Mouse (Mus musculus) c-Kit-positive CD71-negative TER-119-negative erythroid progenitor cells, embryonic 14.5 days (primary cell): ENCODE results near the gene Eps15.
"Not testable (repeated sequence)": the region's sequence is repeated elsewhere in the genome, so short reads cannot be mapped to it uniquely, and the experiment has no call there.

ENCODE experiments used
- DNase-seq: peaks from one replicate; pipeline ENCODE4 v3.0.0-alpha.2; 2013; ENCODE audit warnings: low read depth

Eps15 gene

DNA sequence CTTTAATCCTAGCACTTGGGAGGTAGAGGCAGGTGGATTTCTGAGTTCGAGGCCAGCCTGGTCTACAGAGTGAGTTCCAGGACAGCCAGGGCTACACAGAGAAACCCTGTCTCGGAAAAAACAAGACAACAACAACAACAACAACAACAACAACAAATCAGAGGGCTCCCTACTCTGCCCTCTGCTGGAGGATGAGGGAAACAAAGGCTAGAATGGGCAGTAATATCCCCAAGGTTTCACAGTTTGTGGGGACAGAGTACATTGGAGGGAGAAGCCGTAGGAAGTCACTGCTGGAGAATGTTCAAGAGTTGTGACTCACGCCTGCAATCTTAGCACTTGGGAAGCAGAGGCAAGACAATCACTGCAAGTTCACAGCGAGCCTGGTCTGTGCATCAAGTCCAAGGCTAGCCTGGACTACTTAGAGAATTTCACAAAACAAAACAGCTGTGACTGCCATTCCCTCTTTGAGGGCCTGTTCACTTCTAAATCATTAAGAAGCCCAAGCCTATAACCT is 121.2 kb downstream of the Eps15 start:
- no peak for DNase-seq

DNA sequence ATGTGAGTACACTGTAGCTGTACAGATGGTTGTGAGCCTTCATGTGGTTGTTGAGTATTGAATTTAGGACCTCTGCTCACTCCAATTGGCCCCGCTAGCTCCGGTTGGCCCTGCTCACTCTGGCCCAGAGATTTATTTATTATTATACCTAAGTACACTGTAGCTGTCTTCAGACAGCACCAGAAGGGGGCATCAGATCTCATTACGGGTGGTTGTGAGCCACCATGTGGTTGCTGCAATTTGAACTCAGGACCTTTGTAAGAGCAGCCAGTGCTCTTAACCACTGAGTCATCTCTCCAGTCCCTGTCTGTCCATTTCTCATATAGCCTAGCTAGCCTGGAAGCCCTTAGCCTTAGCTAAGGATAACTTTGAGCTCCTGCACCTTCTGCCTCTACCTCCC is 124.8 kb downstream of the Eps15 start:
- DNase-seq, result not testable (repeated sequence)

DNA sequence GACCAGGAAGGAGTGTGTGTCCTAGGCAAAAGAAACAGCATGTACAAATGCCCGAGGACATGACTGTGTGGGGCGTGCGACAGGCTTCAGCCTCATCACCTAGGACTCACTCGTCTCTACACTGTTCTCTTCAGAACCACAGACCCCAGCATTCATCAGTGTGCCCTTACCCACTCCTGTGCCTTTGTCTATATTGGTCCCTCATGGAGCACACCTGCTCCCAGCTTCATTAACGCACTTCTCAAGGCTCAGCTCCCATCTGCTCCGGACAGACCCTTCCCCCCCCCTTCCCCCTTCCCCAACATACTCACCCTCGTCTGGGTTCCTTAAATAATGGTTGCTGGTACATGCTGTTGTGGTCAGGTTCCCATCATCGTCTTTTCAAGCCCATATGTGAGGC is 125.3 kb downstream of the Eps15 start:
- DNase-seq, result no peak

DNA sequence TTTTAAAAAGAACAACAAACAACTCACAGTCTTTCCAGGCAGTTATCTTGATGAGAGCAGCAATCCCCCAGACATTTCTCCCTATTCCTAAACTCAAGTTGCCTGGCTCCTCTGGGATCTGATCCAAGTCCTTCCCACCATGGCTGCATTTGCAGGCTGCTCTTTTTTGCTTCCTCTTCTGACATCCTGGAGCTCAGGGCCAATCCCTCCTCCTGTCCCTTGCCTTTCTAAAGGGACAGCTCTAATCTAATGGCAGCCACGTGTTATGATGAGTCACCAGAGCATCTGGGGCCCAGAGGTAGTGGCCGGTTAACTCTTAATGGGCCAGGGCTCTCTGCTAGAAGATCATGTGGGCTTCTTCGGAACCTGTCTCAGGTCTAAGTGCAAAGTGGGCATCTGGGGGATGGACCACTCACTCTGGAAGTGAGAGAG is 126.0 kb downstream of the Eps15 start:
- DNase-seq, result peak; percentile 69

DNA sequence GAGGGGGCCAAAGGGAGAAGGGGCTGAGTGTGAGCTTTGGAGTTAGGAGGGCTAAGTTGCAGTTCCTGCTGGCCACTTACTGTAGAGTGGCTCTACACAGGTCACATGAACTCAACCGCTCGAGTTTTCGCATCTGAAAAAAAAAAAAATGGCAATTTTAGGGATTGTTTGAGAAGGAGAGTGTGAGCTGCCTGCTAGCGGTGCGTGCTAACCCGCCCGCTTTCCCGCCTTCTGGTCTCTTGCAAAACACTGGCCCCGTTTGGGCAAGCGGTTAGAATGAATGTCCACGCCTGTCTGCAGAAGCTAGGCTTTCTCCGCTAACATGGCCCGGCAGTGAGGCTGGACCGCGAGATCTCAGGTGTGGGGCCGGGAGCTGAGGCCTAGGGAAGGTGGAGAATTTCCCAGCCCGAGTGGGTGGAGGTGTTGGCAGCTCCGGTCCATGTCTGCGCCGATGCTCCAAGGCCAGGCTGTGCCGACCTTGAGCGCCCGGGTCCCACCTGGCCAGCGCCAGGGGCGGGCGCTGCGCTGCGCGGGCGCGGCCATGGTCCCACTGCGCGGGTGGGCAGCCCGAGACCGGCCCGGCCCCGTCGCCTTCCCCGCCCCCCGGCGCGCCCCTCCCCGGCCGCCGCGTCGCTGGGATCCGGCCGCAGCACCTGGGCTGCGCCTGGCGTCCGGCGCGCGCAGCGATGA is 126.6 kb downstream of the Eps15 start, which contains the start of gene Ttc39a:
Gene Ttc39a (plus strand): TSS at position 138 of the 690 bp plus-strand sequence.
- DNase-seq, result no peak

DNA sequence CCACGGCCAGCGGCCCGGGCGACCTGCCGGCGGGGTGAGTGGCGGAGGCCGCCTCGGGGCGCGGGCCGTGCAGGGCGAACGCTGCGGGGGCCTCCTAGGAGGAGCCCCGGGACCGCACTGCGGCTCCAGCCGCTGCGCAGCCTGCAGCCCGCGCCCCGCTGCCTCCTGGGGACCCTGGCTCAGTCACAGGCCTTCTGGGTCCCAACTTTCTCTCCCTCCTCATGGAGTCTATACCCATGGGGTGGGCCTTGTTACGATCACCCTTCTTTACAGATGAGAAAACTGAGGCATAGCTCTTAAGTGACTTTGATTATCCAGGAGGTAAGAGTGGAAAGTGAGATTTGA is 127.1 kb downstream of the Eps15 start:
- no peak for DNase-seq

GRCm38 (mm10) chr4:109407701-109408485 is 127.8 kb downstream of the Eps15 start:
- DNase-seq, result no peak

DNA sequence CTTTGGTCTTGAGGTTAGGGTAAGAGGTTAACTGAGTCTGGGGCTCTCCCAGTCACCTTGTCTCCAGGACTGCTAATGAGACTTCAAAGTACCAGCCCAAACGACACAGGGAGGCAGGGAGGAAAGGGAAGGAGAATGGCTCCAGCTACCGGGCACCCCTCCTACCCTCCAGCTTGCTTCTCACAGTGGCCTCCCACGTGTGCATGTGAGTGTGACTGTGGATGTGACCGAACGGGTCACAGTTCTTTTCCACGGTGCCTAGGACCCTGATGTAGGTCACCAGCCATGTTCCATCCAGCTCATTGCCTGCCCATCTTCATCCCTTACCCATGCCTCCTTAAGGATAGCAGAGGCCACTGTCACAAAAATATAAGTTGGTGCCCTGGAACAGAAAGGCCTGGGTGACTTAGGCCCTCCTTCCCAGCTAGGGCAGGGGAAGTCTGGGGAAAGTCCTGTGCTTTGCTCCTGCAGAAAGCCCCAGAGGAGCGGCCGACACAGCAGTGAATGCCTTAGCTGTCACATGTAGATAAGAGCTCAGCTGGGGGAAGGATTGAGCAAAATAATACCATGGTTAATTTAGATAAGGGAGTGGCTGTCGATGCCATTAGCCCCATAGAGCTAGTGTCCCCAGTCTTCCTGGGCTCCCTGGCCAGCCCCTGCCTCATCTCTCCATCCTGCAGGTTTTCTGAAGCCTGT is 130.8 kb downstream of the Eps15 start:
- peak; percentile 38 for DNase-seq

- DNase-seq, result no peak
Observed at GRCm38 (mm10) chr4:109411377-109411967, 131.4 kb downstream of the Eps15 start.

DNA sequence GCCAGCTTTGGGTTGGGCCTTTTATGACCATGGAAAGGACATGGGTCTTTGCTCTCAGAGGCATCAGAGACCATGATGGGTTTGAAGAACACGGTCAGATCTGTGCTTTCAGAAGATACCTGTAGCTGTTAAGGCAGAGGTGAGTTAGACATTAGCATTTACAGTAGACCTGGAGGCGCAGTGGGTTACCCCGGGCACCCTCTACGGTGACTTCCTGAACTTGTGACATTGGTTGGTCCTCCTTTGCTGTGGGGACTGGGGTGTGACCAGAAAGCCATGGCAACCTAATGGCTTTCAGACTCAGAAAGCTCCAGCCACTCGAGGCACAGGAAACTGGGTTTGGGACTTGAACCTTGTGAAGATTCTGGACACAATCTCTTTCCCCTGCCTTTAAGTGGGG is 132.2 kb downstream of the Eps15 start:
- DNase-seq, result no peak

DNA sequence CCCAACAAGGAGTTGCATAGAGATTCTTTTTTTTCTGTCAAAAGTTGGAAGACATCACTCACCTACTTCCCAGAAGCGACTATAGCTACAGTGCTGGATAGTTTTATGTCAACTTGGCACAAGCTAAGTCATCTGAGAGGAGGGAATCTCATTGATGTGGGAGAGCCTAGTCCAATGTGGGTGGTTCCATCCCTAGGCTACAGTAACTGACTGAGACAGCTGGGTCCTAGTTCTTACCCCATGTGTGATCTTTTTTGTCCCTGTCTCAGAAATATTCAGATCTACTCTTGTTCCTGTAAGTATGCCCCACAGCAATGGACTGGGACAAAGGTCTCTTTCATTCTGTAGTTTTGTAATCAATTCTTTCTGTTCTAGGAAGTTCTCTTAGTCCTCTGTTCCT is 137.9 kb downstream of the Eps15 start:
- no peak for DNase-seq

GRCm38 (mm10) chr4:109419017-109419416 is 138.9 kb downstream of the Eps15 start:
- DNase-seq, result no peak

- no peak for DNase-seq
Observed at GRCm38 (mm10) chr4:109419563-109419962, 139.5 kb downstream of the Eps15 start.

- no peak for DNase-seq
Observed at GRCm38 (mm10) chr4:109420138-109420795, 140.2 kb downstream of the Eps15 start.

DNA sequence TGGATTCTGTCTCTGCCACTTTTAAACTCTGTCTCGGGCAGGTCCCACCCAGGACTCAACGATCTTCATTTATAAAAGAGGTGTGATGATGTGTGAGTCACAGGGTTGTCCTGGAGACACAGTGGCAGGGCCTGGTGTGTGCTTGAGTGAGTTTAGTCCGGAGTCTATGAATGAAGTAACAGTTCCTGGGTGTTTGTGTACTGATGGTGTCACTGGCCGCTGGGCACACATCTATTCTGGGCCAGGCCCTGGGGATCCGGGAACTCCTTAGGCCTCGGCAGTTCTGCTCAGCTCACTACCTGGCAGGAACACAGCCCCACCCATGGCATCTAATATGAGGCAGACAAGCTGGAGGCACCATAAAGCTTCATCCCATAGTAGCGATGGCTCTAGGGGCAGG is 141.5 kb downstream of the Eps15 start:
- no peak for DNase-seq

GRCm38 (mm10) chr4:109422436-109422835 is 142.4 kb downstream of the Eps15 start:
- no peak for DNase-seq

DNA sequence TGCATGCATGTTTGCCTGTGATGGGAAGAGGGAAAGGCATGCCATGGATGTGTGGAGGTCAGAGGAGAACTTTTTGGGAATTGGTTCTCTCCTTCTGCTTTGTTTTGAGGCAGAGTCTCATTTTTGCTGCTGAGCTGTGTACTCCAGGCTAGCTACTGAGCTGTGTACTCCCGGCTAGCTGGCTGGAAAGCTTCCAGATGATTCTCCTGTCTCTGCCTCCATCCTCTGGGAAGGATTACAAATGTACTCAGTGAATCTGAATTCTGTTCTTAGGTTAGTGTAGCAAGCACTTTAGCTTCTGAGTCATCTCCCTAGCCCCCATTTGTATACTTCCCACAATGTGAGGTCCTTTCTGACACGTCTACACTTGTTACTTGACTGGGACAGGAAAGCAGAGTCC is 143.4 kb downstream of the Eps15 start:
- DNase-seq, result no peak

GRCm38 (mm10) chr4:109427058-109427457 is 147.0 kb downstream of the Eps15 start:
- DNase-seq, result no peak

- DNase-seq, result no peak
Observed at GRCm38 (mm10) chr4:109430250-109430649, 150.2 kb downstream of the Eps15 start.

DNA sequence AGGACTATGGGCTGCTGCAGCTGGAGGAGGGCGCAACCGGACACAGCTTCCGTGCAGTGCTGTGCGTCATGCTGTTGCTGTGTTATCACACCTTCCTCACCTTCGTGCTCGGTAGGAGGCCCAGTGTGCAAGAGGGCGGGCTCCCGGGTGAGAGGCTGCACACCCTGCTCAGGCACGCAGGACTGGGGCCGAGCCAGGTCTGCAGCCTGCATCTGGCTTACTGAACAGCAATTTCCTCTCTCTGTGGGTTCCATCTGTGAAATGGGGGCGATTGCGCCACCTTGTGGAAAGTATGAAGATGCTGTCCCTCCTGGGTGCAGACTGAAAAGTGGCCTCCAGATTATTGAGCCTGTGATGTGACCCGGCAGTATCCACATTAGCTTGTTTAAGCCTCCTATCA is 150.8 kb downstream of the Eps15 start:
- peak; percentile 69 for DNase-seq

DNA sequence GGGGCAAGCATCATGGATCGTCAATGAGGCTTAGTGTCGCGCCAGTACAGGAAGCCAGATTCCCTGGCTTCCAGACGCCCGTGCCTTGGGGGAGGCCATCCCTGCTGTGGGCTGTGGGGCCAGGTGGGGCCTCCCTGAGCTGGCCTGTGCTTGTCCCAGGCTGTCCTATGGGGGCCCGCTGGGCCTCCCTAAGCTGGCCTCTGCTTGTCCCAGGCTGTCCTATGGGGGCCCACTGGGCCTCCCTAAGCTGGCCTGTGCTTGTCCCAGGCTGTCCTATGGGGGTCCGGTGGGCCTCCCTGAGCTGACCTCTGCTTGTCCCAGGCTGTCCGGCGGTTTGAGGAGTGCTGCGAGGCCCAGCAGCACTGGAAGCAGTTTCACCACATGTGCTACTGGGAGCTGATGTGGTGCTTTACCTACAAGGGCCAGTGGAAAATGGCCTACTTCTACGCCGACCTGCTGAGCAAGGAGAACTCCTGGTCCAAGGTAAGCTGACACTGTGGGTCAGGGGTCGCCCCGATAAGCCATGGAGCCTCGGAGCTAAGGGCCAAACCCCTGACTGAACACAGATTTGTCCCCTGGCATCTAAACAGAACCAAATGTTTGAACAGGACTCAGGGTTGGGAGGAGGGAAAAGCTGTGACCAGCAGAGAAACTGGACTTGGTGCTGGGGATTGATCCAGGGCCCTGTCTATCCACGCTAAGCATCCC is 152.8 kb downstream of the Eps15 start:
- DNase-seq, result no peak
